Mouse (Mus musculus) cerebellum, adult 2 months (tissue): Measurements from ENCODE around the gene Olfr585. TPM values are rescaled to one million over a fixed set of nuclear protein-coding genes. Genes with fewer than 3 reads are reported as not detected.

Experiments used
- DNase-seq, 2 experiments: peaks; one replicate each; pipeline ENCODE4 v3.0.0; 2021
- H3K27ac ChIP-seq: fragments of 200-500 bp; 2 replicates; pipeline ENCODE4 v1.5.1; 2012; ENCODE audit warnings: low read length, control low read depth, inconsistent platforms; ENCODE audit not compliant: insufficient read depth
- H3K27me3 ChIP-seq: fragments of 200-500 bp; 2 replicates; pipeline ENCODE4 v1.6.1; 2012; ENCODE audit warnings: inconsistent platforms, mild to moderate bottlenecking, low read length, moderate library complexity; ENCODE audit not compliant: control insufficient read depth, insufficient read depth
- H3K4me1 ChIP-seq: fragments of 200-500 bp; 2 replicates; pipeline ENCODE4 v1.6.1; 2011; ENCODE audit warnings: low read length; ENCODE audit not compliant: control insufficient read depth, insufficient read depth
- H3K4me3 ChIP-seq: fragments of 200-500 bp; replicated peaks from 2 replicates; pipeline ENCODE3; 2011; ENCODE audit warnings: mild to moderate bottlenecking, low read depth, low read length, control low read depth; ENCODE audit not compliant: insufficient read depth
- CTCF ChIP-seq: fragments of 200-500 bp; IDR thresholded peaks from 2 replicates; pipeline ENCODE4 v1.5.1; 2011; ENCODE audit warnings: low read depth, mild to moderate bottlenecking, control low read depth, low read length, moderate library complexity, borderline replicate concordance; ENCODE audit not compliant: insufficient read depth
- POLR2A ChIP-seq: fragments of 200-500 bp; IDR thresholded peaks from 2 replicates; pipeline ENCODE4 v1.6.1; 2011; ENCODE audit warnings: low read length, control low read depth, borderline replicate concordance; ENCODE audit not compliant: insufficient read depth
- WGBS: fragments of 180-500 bp; shearing (Covaris S2); methylation state at CpG from one replicate; pipeline ENCODE4 v1.1.7; 2018; 5-methylcytosine and 5-hydroxymethylcytosine counted together
- polyA plus RNA-seq: library from polyadenylated mRNA; depleted of rRNA; stranded (reverse); fragments of >200 nt; gene quantifications from 2 replicates; pipeline ENCODE4 v1.2.3, GENCODE M21; 2012; rRNA removed

The Olfr585 gene
- not detected in 2 replicates for polyA plus RNA-seq

GRCm38 (mm10) chr7:103097420-103097819, at the start of gene Olfr585:
TSS of gene Olfr585 (plus strand) at chr7:103097720.
- Histone ChIP-seq H3K27ac (no peak within 1 kb of the TSS), H3K4me1 (no peaks in the 10 kb centered on the region), H3K4me3 (no peak within 1 kb of the TSS), H3K27me3 (no peaks in the 10 kb centered on the region)
- no peak for DNase-seq
- WGBS = 80% methylated on average over 1 of the region's 1 CpGs
- no peak for TF ChIP-seq CTCF
- no peak for TF ChIP-seq POLR2A

DNA sequence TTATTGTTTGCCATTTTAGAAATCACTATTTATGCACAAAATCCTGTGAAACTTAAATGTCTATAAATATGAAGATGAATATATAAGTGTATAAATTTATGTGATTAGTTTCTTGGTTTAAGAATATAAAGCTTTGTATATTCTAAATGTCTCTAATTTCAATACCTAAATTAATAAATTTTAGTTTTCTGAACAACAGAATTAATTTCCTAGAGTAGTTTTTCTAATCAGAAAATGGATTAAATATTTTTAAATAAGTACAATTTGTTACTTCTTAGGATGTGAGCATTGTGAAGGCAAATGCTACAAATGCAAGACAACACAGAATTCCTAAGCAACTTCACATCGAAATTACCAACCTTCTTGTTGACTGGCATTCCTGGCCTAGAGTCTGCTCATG, 46.5 kb upstream of the Olfr585 start, which contains the start of gene Olfr583:
Olfr583 (plus strand) TSS at position 301 of the 400 bp plus-strand sequence.
- WGBS = 89% methylated on average over 1 of the region's 1 CpGs
- Histone ChIP-seq H3K27me3 (no peaks in the 10 kb centered on the region), H3K4me1 (no peaks in the 10 kb centered on the region), H3K27ac (no peak within 1 kb of the TSS), H3K4me3 (no peak within 1 kb of the TSS)
- DNase-seq = no peak
- TF ChIP-seq CTCF (no peak), POLR2A (no peak)

- Histone ChIP-seq H3K27me3 (no peaks in the 10 kb centered on the region), H3K4me3 (no peak within 1 kb of the TSS), H3K27ac (no peak within 1 kb of the TSS), H3K4me1 (no peaks in the 10 kb centered on the region)
- WGBS = 76% methylated on average over 1 of the region's 1 CpGs
- DNase-seq = no peak
- no peak for TF ChIP-seq POLR2A
- no peak for TF ChIP-seq CTCF
Observed at GRCm38 (mm10) chr7:103081585-103081984, 15.9 kb upstream of the Olfr585 start, which contains the start of gene Olfr584. TSS of gene Olfr584 (plus strand) at chr7:103081885.

DNA sequence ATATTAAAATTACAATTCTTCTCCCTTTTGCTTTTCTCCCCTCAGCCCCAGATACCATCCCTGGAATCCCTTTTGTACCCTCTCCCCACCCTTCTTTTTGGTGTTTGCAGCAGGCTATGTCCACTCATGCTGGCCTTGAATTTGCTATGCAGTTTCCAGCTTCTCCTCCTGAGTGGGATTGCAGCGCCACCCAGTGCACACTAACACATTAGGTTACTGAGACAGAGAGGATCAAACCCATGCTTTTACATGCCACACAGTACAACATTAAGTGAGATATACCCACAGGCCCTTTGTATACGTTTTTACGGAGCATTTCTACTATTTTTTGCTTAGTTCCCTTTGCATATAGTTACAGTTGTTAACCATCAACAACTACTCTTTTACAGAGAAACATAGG, 21.9 kb downstream of the Olfr585 start:
- H3K27ac ChIP-seq = no peak overlapping the region
- H3K4me1 ChIP-seq = no peaks in the 10 kb centered on the region
- 44% methylated on average over 3 of the region's 3 CpGs for WGBS
- DNase-seq = no peak
- H3K4me3 ChIP-seq = no peak overlapping the region
- TF ChIP-seq POLR2A = no peak
- TF ChIP-seq CTCF = no peak
- no peaks in the 10 kb centered on the region for H3K27me3 ChIP-seq

- Histone ChIP-seq H3K4me3 (no peak within 1 kb of the TSS), H3K27ac (no peak within 1 kb of the TSS), H3K4me1 (no peaks in the 10 kb centered on the region), H3K27me3 (no peaks in the 10 kb centered on the region)
- TF ChIP-seq POLR2A (no peak), CTCF (no peak)
- no peak for DNase-seq
- WGBS = 88% methylated on average over 3 of the region's 3 CpGs
Observed at GRCm38 (mm10) chr7:103125538-103125937, 28.0 kb downstream of the Olfr585 start, which contains the start of gene Olfr586. TSS of gene Olfr586 (minus strand) at chr7:103125638.

GRCm38 (mm10) chr7:103140579-103140978, 43.1 kb downstream of the Olfr585 start, which contains the start of gene Olfr588-ps1:
TSS of gene Olfr588-ps1 (plus strand) at chr7:103140879.
- TF ChIP-seq POLR2A (no peak), CTCF (no peak)
- Histone ChIP-seq H3K4me1 (no peaks in the 10 kb centered on the region), H3K27me3 (no peaks in the 10 kb centered on the region), H3K27ac (no peak within 1 kb of the TSS), H3K4me3 (no peak within 1 kb of the TSS)
- 81% methylated on average over 1 of the region's 1 CpGs for WGBS
- DNase-seq = no peak

Other genes with a start within 250 kb of the Olfr585 start
- not detected in 2 replicates for gene Olfr566, start 239.0 kb upstream of the Olfr585 start, polyA plus RNA-seq
- not detected in 2 replicates for gene Olfr568, start 220.6 kb upstream of the Olfr585 start, polyA plus RNA-seq
- not detected in 2 replicates for gene Olfr569, start 206.8 kb upstream of the Olfr585 start, polyA plus RNA-seq
- 0.19 TPM in 1 of 2 replicates, not detected in the other for gene Olfr570, start 203.1 kb upstream of the Olfr585 start, polyA plus RNA-seq
- gene Olfr571, start 180.2 kb upstream of the Olfr585 start, polyA plus RNA-seq = not detected in 2 replicates
- gene Olfr572, start 173.3 kb upstream of the Olfr585 start, polyA plus RNA-seq = not detected in 2 replicates
- gene Olfr573-ps1, start 155.1 kb upstream of the Olfr585 start, polyA plus RNA-seq = not detected in 2 replicates
- not detected in 2 replicates for gene Olfr574, start 149.3 kb upstream of the Olfr585 start, polyA plus RNA-seq
- gene Olfr575, start 138.9 kb upstream of the Olfr585 start, polyA plus RNA-seq = not detected in 2 replicates
- not detected in 2 replicates for gene Olfr576, start 135.1 kb upstream of the Olfr585 start, polyA plus RNA-seq
- gene Olfr577, start 121.8 kb upstream of the Olfr585 start, polyA plus RNA-seq = not detected in 2 replicates
- not detected in 2 replicates for gene Olfr578, start 108.4 kb upstream of the Olfr585 start, polyA plus RNA-seq
- gene Olfr582, start 59.7 kb upstream of the Olfr585 start, polyA plus RNA-seq = not detected in 2 replicates
- gene Olfr583, start 46.4 kb upstream of the Olfr585 start, polyA plus RNA-seq = not detected in 2 replicates
- not detected in 2 replicates for gene Olfr584, start 15.8 kb upstream of the Olfr585 start, polyA plus RNA-seq
- not detected in 2 replicates for gene Olfr586, start 27.9 kb downstream of the Olfr585 start, polyA plus RNA-seq
- not detected in 2 replicates for gene Olfr588-ps1, start 43.2 kb downstream of the Olfr585 start, polyA plus RNA-seq
- gene Olfr589, start 58.6 kb downstream of the Olfr585 start, polyA plus RNA-seq = not detected in 2 replicates
- gene Olfr591, start 80.6 kb downstream of the Olfr585 start, polyA plus RNA-seq = not detected in 2 replicates
- gene Olfr592, start 87.1 kb downstream of the Olfr585 start, polyA plus RNA-seq = not detected in 2 replicates
- not detected in 2 replicates for gene Olfr593, start 114.1 kb downstream of the Olfr585 start, polyA plus RNA-seq
- not detected in 2 replicates for gene Olfr594, start 119.3 kb downstream of the Olfr585 start, polyA plus RNA-seq
- gene Usp17ld, start 154.8 kb downstream of the Olfr585 start, polyA plus RNA-seq = not detected in 2 replicates
- not detected in 2 replicates for gene Olfr596, start 207.9 kb downstream of the Olfr585 start, polyA plus RNA-seq
- not detected in 2 replicates for gene Olfr597, start 218.6 kb downstream of the Olfr585 start, polyA plus RNA-seq
- not detected in 2 replicates for gene Olfr598, start 225.8 kb downstream of the Olfr585 start, polyA plus RNA-seq
- gene Olfr599, start 238.2 kb downstream of the Olfr585 start, polyA plus RNA-seq = not detected in 2 replicates